Mouse (Mus musculus) 3134 (cell line): ENCODE measurements around the gene Slc43a3.

Source experiments
- DNase-seq: peaks from one replicate; pipeline ENCODE4 v3.0.0-alpha.2; 2011; ENCODE audit warnings: low spot score; ENCODE audit not compliant: insufficient read length; ENCODE audit errors: extremely low read depth

Slc43a3 gene

DNA sequence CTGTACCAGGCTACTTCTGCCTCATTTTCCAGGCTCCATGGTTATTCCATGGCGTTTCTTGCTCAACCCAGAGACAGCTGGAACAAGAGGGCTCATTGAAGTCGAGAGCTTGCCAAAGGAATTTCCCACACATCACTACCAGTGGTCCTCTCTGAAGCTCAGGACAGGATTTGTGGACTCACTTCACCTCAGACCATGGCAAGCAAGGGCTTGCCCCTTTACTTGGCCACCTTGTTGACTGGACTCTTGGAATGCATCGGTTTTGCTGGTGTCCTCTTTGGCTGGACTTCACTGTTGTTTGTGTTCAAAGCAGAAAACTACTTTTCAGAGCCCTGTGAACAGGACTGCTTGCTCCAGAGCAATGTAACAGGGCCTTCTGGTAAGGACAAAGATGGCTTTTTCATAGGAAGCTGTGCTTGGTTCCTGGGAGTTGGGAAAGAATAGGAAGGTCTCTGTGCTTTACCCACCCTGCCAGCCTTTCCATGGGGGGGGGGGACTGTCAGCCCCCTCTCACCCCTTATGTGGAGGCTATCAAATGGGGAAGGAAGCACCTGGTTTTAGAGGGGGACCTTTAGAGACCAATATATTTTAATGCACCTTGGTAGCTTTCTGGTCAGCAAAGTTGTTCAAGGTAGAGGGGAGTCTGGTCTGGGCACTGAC lies 1.2 kb downstream of the Slc43a3 start:
- no peak for DNase-seq

DNA sequence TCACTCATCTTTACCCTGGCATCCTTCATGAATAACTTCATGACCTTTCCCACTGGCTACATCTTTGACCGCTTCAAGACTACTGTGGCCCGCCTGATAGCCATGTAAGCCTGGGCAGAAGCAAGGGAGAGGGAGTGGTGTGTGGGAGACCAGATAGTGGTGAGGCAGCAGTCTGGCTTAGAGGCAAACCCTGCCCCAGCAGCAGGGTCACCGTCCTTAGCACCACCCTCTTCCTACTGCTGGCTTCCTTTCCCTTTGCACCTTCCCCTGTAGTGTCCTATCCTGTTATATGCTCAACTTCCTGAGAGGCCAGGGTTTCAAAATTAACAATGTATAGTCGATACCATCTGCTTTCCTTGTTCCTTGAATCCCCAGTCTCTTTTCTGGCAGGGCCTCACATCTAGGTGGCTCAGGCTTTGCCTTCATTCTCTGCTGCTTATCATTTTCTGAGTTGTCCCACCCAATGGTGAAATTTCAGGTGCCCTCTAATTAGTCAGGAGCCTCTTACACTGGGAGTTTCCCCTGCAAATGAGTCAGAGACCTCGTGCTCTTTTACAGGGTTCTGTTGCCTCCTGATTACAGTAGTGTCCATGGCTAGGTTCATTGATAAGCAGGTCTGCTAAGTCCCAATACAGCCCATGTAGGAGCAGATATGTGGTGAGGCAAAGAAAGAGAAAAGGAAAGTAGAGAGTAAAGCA lies 2.0 kb downstream of the Slc43a3 start:
- no peak for DNase-seq

DNA sequence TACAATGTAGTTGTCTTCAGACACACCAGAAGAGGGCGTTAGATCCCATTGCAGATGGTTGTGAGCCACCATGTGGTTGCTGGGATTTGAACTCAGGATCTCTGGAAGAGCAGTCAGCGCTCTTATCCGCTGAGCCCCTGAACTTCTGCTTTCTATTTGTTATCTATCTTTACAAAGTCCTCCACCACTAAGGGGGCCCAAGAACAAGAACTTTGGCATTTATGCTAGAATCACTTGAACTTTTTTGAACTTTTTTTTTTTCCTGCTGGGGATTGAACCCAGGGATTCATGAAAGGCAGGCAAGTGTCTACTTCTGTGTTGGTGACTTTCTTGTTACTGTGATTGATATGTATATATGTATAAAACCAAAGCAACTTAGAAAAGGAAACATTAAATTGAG lies 2.9 kb downstream of the Slc43a3 start:
- no peak for DNase-seq

DNA sequence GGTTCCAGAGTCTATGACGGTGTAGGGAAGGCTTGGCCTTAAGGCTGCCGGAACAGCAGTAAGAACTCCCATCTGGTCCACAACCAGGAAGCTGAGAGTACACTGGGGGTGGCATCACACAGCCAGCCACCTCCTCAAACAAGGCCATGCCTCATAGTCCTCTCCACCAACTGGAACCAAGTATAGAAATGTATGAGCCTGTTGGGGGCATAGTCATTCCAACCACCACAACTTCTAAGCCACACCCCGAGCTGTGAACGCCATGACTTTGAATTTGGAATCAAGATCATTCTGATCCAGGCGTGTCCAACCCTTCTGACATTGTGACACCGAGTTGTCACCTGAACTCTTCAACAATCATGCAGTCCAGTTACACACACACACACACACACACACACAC lies 3.3 kb downstream of the Slc43a3 start:
- DNase-seq, result no peak

DNA sequence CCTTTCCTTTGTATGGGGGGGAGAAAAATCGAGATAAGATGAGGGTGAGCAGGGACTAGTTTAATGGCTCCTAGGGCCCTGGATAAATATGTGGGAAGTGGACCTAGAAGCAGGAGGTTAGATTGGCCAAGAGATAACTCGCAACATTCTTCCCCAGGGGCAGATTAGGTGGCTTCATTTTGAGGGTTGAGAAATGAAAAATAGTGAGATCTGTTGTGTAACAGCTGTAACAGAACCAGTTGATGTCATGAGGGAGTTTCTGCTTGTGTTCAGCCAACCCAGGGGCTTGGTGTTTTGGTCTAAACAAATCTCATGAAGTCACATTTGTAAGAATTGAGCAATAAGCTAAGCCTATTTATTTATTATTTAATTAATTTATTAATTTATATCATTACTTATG lies 5.0 kb downstream of the Slc43a3 start:
- DNase-seq, result no peak

DNA sequence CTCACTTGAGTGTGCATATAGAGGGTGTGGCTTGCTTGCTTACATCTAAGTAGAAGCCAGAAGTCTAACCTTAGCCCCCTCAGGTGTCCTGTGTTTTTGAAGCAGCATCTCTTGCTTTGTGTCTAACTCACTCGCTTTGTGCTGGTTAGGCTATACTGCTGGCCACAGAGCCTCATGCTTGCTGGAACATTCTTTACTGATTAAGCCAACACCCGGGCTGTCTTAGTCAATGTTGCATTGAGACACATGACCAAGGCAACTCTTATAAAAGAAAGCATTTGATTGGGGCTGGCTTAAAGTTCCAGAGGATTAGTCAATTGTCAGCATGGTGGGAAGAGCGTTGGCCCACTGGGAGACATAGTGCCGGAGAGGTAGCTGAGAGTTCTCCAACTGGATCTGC lies 5.4 kb downstream of the Slc43a3 start:
- DNase-seq, result no peak

DNA sequence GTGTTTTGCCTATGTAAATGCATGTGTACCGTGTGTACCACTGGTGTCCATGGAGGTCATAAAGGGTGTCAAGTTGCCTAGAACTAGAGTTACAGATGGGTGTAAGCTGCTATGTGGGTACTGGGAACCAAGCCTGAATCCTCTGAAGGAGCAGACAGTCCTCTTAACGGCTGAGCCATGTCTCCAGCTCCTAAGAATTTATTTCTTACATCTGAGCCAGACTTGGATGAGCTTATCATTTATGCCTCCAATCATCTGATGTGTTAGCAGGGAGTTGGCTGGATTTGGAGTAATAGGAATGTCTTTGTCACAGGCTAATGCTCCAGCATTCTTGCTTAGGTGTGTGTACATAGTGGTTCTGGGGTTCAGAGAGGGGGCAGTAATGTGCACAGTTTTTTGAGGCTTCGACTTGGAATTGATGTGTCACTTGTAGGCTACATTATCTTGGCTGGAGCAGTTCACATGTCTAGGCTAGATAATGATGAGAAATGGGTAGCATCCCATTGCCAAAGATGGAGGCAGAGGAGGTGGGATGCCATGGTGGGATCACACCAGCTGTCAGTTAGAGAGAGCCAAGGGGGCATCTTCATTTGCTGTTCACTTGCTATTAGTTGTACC lies 10.9 kb downstream of the Slc43a3 start:
- no peak for DNase-seq

DNA sequence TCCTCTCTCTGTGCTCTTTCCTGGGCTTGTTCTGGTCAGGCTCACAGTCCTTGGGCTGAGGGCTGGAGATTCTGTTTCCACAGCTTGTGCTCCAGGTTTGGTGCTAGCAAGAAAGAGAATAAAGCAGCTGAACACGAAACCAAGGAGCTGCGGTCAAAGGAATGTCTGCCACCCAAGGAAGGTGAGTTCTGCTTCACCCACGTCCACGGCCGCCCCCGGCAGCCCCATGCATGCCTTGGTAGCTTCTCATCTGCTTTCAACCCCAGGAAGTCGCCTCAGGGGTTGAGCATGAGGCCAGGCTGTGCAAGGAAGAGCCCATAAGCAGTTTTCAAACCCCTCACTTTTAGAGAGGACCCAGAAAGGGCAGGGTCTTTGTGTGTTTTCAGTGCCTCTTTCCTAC lies 11.9 kb downstream of the Slc43a3 start:
- DNase-seq, result no peak

DNA sequence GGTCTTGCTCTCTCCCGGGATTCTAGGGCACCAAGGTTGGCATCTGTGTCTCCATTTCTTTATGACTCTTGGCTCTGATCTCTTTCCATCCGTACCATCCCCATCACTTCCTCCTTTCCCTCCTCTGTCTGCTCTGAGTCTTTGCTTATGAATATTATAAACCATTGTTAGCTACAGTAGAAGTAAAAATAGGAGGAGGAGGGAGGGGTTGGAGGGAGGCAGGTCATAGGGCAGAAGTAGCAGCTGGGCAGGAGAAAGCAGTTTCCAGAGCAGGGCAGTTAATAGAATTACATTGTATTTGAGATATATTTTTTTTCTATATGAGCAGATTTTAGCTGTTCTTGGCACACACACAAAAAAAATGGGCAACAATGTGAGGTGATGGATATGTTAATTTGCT lies 12.3 kb downstream of the Slc43a3 start:
- DNase-seq, result no peak

DNA sequence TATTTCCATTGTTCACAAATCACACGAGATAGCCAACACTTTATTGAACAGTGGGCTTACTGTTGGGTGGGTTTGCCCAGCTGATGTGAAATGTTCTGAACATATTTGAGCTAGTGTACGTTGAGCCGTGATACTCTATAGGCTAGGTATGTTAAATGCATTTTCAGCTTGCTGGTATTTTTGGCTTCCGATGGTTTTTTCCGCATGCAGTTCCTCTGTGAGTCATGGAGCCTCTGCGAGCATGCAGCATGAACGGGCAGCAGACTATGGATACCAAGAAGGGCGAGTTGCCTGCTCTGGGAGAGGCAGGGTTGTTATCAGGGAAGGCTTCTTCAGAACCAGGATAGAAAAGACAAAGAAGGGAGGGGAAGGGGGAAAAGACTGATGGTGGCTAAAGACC lies 14.6 kb downstream of the Slc43a3 start:
- DNase-seq, result peak; percentile 9

DNA sequence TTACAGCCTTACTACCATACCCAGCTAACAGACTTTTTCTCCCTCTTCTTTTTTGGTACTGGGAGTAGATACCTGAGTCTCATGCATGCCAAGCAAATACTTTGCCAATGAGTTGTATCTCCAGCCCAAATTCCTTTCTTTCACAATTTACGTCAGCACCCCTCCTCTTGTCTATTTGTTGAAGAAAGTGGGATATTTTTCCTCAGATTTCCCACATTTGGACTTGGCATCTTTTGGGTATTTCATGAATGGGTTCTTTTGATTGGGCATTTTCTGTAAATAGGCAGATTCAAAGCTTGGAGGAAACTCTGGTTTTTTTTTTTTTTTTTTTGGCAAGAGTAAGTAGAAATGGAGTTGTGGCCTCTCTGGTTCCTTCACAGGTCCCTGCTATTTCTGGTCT lies 15.9 kb downstream of the Slc43a3 start:
- peak; percentile 16 for DNase-seq

DNA sequence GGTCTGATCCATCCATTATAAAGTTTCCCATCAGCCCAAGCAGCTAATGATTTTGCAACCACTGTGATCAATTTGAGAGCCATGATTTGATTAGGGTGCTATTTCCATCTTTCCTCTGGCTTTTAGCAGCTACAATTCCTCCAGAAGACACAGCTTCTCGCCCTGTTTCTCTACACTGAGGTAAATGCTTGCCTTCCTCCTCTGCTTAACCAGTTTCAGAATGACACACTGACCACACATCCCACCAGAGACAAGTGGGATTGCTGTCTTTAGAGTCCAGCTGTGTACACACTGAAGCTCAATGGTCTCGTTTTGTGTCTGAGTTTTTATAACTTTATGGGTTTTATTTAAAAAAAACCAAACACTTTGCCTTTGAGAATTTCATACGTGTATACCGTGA lies 16.3 kb downstream of the Slc43a3 start:
- DNase-seq, result no peak

DNA sequence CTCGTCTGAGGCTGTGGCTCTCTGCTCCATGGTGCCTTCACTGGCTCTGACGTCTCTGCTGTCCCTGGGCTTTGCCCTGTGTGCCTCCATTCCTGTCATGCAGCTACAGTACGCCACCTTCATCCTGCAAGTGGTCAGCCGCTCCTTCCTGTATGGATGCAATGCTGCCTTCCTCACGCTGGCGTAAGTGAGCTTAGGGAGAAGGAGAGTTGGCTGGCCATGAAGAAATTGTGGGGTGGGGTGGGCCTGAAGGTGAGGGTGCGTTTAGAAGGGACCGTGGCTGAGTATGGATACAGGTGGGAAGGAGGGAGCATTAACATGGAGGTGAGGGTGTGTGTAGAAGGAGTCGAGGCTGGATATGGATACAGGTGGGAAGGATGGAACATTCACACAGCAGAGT lies 19.1 kb downstream of the Slc43a3 start:
- no peak for DNase-seq

DNA sequence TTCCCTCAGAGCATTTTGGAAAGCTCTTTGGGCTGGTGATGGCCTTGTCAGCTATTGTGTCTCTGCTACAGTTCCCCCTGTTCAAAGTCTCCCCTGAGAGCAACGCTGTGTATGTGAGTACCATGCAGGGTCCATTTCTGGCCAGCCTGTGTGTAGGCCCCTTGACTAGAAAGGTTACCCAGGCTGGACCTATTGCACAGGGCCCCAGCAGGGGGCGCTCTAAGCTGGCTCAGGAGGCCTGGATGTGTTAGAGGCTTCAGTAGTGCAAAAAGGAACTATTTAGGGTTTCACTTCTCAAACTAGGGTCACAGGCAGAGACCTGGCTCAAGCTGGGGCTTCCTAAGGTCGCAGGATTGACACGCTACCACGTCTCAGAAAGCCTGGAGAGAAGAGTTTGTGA lies 19.9 kb downstream of the Slc43a3 start:
- peak; percentile 32 for DNase-seq

DNA sequence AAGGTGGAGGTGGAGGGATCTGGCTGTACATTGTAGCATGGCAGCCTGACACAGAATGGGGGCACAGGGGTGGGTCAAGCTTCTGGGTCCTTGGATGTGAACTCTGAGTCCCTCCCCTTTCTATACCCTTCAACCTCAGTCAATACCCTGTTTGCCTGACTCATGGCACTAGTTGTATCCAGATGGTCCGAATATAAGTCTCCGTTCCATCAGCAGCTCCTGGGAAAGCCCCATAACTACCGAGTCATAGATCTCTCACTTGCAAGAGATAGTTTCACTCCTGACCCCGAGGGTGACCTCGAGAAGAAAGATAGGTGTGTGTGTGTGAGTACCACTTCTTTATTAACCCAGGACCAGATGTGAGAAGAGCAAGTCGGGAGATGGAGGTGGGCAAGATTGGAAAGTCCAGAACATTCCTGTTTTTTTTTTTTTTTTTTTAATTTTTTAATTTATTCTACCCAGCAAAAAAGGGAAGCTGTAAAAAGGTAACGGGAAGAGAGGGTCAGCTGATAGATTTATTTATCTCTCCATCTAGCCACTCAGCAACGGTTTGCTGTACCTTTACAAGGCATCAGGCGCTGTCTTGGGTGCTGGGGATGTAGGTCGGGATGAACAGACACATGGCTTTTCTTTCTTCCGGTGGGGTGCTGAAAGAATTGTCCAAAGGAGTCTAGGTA lies 22.3 kb downstream of the Slc43a3 start:
- no peak for DNase-seq

DNA sequence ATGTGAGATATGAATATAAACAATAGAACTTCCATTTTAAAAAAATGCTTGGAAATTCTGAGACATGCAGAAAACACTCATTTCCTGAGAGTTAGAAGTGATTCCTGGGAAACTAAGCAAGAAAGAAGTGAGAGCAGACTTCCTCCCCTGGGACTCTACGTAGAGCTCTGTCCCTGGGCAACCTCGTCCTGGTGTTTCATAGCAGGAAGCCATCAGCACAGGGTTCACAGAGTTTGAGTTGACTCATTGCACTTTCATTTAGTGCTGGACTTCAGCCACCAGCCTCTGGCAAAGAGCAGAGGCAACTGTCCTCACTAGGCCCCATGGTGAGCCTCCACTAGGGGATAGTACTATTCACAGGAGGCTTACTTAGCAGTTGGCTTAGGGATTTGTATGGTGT lies 24.9 kb downstream of the Slc43a3 start:
- peak; percentile 68 for DNase-seq

DNA sequence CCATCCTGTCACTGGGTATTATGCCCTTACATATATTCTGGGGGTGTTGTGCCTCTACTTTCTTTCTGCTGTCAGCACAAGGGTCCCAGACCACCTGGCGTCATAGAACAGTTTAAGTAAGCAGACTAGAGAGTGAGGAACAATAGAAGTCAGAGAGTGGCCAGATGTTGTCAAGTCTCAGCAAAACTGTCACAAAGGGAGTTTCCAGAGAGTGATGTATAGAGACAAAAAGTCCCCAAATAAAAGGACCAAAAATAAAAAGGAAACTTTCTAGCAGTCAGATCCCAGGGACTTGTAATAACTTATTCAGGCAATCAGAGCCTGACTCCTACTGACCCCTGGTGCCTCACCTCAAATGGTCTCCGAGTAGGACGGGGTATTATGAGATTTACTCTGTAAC lies 25.5 kb downstream of the Slc43a3 start:
- DNase-seq, result no peak

DNA sequence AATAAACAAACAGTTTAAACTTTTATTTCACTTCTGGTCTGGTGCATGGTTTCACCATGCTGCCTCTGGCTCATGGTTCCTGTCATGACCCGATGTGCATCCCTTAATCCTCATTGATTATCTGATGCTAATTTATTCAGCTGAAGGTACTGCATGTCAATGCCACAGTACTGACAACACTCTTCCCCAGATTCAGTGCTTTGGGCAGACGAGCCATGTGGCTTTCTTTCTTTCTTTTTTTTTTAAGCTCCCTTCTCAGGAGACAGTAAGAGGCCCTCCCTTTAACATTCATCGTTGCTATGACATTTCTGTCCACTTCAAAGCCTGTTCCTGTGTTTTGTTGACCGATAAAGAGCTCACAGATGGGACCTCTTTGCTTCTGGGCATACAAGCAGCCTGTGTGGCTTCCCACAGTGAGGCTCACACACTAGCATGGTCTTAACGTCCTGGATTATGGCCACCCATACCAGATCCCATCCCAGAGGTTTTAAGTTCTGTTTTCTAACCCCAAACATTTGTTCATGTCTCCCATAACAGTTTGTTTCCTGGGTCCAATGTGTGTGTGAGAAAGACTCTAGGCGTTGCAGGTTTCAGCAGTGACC lies 26.6 kb downstream of the Slc43a3 start:
- no peak for DNase-seq

DNA sequence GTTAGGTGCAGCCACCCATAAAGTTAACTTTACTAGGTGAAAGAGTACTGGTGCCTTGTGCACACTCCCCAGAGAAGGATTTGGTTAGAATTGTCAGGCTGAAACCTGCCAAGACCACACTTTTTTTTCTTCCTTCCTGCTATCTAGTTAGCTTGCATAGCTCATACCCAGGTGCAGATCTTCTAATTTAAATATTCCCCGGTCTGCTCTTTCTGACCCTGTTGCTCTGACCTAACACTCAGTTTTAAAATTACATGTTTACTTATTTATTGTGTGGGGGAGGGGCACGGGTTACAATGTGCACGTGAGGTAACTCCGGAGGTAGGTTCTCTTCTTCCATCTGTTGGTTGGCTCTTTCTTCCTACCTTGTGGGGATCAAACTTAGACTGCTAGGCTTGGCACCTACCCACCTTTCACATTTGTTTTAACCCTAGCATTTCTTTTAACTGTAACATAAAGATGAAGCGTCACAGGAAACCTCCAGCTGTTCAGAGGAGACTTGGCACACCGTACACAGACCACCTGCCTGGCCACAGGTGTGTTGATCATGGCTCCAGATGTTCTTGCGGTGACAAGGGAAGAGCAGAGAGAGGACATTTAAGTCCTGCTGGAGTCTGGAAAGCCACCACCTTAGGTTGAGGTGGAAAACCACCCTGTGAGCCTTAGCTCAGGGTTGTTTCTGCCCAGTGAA lies 27.9 kb downstream of the Slc43a3 start:
- no peak for DNase-seq

DNA sequence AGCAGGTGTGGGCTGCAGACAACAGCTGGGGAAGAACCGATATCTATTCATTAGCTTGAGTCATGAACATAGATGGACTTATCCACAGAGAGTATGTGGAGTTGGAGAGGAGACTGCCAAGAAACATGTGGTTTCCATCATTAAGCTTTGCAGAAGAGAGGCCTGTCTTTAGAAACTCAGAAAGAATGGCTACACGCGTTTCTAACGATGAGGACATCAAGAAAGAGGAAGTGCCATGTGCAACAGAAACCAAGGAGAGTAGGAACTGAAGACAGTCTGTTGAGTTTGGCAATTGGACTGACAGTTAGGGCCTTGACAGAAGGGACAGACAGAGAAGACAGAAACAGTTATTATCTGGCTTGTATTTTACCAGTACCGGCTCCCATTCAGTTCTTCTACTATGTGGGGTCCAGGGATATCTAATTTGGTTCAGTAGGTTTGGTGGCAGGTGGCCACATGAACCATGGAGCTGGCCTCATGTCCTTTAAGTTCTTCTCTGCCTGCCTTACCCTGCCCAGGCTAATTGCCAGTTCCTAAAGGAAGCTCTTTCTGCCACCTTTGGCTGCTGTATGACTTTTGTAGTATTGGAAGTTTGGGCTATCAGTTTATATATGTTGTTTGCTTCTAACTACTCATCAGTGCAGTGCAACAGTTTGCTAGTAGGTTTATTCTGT lies 31.1 kb downstream of the Slc43a3 start:
- no peak for DNase-seq
